Mouse (Mus musculus): ENCODE results near the gene Tspan3. TPM values are rescaled to one million over a fixed set of nuclear protein-coding genes. Genes with fewer than 3 reads are reported as not detected.

Tspan3 gene
- 153 and 172 TPM in 2 replicates for polyA plus RNA-seq (2012; rRNA removed)

GRCm38 (mm10) chr9:56165377-56165776 lies at the start of gene Tspan3:
Tspan3 (minus strand) TSS chr9:56165477.
- DNase-seq (ENCODE audit: low spot score): no peak

DNA sequence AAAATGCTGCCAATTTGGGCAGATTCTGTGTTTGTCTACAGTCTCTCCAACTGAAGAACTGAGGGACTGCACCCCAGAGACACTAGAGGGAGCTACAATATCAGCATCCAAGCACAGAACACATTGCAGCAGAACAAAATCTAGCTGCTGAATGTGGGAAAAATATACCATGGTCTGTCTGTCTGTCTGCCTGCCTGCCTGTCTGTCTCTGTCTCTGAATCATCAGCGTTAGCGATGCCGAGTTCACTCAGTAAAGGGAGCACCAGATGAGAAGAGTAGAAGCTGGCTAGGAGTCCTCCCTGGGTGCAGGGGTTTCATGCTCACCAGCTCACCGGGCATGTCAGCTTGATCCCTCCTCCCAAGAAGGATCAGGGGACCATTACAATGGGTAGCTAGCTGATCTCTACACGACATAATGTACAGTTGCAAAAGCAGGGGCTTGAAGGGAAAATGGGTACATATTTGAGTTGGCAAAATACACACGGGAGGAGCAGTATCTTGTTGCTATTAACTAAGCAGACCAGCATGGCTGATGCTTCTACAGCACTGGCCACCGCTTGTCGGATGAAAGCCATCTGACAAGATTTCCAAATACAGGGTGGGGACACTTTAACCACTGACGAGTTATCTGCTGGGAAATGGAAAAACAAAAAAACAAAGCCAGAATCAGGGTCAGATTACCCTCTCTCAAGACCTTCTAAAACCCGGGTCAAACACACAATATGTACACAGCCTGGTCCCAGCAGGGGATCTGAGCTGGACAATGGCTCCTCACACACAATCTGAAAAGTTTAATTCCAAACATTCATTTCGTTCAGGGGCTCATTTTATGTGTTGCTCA lies 48.4 kb upstream of the Tspan3 start:
- DNase-seq (ENCODE audit: low spot score): no peak

- DNase-seq (ENCODE audit: low spot score): no peak
Observed at GRCm38 (mm10) chr9:56208817-56209216, 43.5 kb upstream of the Tspan3 start.

- no peak for DNase-seq (ENCODE audit: low spot score)
Observed at GRCm38 (mm10) chr9:56207516-56207915, 42.2 kb upstream of the Tspan3 start.

DNA sequence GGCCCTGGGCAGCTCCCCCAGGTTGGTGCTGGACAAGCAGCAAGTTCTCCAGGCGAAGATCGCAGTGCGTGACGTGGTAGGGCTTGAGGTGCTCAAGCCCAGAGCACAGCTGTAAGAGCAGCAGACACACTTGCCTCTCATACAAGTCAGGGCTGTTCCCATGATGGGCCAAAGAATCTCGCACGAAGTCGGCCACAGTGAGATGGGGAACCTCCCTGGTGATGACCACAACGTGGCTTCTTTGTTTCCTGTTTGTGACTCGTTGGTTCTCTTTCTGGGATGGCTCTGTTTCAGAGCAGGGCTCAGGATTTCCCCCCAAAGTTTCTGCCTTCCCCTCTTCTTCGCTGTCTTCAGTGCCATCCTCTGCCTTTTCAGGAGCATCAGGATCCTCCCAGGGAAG lies 41.8 kb upstream of the Tspan3 start:
- DNase-seq (ENCODE audit: low spot score): no peak

DNA sequence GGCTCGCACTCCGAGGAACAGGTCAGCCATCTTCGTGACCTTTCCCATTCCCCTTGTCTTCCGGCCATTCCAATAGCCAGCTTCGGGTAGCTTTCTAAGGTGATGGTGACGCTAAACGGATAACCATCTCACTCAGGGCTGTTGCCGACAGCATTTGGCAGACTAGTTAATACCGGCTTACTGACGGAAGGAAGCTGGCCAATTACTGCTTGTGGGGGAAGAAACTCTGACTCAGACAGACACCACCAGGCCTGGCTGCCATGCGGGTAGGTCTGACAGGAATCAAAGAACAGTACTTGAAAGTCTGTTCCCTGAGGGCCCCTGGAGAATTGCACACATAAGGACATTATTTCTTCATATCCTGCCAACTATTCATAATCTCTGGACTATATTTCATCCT lies 40.1 kb upstream of the Tspan3 start:
- no peak for DNase-seq (ENCODE audit: low spot score)

GRCm38 (mm10) chr9:56204316-56204715 lies 39.0 kb upstream of the Tspan3 start:
- DNase-seq (ENCODE audit: low spot score): no peak

GRCm38 (mm10) chr9:56200645-56201314 lies 35.5 kb upstream of the Tspan3 start:
- peak; percentile 64 for DNase-seq (ENCODE audit: low spot score)

- no peak for DNase-seq (ENCODE audit: low spot score)
Observed at GRCm38 (mm10) chr9:56200200-56200599, 34.9 kb upstream of the Tspan3 start.

- no peak for DNase-seq (ENCODE audit: low spot score)
Observed at GRCm38 (mm10) chr9:56196921-56197320, 31.6 kb upstream of the Tspan3 start.

DNA sequence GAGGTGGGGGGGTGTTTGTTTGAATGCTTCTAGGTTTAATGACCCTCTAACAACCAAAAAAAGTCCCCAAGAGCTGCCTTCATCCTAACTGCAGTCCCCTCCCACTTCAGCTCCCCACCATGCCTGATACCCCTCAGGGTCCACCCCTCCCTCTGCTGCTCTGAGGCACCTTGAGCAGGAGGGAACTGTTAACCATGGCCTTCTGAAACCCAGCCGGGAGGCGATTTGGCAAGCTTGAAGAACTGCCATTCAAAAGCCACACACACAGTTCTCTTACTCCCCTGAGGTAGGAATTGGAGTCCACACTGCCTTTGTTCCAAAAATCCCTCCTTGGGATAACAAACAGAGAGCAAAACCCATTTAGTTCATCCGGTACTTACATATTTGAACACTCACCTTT lies 29.9 kb upstream of the Tspan3 start:
- DNase-seq (ENCODE audit: low spot score): no peak

DNA sequence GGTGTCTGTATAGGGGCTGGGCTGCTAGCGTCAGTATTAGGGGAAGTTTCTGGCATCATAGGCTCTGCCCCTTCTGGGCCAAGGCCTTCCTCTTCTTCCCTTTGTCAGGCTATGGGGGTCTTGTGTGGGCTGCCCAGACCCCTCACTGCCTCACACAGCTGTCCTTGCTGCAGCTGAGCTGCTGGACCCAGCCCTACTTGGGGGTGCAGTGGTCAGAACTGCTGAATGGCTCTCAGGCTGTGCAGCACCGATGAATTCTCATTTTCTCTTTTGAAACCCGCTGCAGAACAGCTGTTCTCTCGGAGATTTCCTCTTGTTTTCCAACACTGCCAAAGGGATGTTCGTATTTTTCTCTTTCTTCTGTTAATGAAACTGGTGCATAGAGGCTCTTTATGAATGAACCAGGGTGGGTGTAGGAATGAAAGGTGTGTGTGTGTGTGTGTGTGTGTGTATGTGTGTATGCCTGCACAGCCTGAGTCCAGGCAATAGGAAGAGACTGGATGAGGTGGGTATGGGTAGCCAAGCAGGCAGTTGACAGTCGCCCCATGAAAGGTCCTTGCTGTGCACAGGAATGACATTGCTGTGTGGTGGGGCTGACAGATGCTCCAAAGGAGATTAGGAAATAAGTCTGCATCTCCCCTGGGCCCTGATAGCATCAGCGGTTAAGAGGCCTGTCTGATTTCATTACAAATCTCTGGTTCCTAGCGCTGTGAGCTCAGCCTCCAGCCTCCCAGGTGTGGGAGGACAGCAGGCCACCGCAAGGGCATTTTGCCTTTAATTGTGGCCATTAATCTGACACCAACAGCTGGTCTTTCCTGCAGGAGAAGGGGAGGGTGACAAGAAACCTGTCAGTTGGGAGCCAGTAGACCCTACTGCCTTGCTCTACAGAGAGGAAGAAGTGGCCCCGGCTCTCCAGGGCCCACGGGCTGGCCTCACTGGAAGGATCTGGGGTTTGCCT lies 26.5 kb upstream of the Tspan3 start:
- no peak for DNase-seq (ENCODE audit: low spot score)

- DNase-seq (ENCODE audit: low spot score): no peak
Observed at GRCm38 (mm10) chr9:56180118-56180781, 15.0 kb upstream of the Tspan3 start.

GRCm38 (mm10) chr9:56179416-56180117 lies 14.3 kb upstream of the Tspan3 start:
- no peak for DNase-seq (ENCODE audit: low spot score)

- no peak for DNase-seq (ENCODE audit: low spot score)
Observed at GRCm38 (mm10) chr9:56177354-56177753, 12.1 kb upstream of the Tspan3 start.

DNA sequence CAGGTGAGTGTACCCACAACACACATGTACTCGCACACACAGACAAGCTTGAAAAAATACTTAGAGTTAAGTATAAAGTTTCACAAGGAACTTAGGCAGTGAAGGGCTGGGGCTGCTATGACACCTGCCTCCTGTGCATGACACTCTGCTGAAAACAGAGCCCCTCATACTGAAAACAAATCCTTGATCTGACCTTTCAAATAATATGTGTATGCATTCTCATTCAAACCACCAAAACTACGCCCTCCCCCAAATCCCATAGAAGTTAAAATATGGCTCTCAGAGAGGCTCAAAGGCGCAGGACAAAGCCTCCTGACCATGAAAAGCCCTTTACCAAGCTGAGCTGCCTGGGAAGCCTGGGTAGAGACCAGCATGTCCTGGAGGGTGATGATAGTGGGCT lies 10.0 kb upstream of the Tspan3 start:
- DNase-seq (ENCODE audit: low spot score): no peak

DNA sequence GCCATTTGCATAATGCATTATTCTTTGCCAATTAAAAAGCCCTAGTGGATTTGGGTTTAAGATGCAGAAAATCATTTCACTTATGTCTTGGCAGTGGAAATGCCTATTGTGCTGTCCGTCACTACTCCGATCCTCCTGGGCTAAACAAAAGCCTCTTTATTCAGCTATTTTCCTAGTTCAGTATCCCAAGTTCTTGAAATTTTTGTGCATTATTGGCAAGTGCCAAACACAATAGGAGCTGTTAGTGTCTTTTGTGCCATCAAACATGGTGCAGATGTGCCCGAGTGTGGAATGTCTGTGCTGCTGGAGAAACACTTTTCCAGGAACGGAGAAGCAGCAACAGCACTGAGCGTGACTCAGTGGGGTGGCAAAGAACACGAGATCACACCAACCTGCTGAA lies 2.4 kb upstream of the Tspan3 start:
- DNase-seq (ENCODE audit: low spot score): no peak

DNA sequence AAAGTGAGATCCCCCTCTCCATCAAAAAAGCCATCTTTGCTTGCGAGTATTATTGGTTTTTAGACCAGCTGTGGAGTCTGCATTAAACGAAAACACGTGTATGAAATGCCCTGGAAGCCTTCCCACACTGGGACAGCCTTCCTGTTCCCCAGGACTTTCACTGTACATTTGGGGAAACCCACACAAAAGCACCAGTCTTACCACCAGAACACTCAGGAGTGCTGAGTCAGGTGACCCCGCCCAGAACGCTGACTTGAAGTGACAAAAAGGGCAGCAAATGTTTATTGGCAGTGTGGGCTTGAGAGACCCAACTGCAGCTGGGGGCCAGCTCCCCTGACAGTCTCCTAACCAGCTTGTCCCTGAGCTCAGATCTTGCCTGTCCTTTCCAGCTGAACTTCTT lies 884 bp upstream of the Tspan3 start:
- DNase-seq (ENCODE audit: low spot score): no peak

DNA sequence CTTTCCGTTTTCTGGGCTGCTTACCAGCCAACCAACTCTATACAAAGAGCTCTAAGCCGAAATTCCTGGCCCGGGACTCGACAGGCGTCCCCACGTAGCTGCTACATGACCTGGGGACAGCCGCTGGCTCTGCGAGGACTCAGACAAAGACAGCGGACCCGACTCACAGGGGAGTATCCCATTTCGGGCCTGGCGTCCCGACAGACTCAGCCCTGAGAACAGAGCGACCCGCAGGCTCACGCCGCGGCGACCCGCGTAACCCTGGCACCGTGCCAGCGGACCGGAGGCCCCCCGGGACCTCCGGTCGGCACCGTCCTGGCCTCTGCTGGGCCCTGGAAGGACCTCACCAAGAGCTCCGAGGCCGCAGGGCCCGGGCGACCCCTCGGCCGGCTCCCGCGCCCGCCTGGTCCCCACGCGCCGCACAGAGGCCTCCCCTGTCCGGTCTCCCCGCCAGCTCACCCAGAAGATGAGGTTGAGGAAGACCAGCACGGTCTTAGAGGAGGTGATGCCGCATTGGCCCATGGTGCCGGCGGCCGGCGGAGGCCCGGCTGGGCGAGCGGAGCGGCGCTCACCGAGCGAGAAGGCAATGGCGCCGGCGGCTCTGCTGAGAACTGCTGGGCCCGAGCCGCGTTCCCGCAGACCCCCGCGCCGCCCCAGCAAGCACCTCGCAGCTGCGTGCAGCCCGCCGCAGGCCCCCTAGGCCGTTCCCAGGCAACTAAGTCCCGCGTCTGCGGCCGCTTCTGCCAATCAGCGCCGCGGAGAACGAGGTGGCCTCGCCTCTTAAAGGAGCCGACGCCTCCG lies 4.7 kb downstream of the Tspan3 start:
- DNase-seq (ENCODE audit: low spot score): peak; percentile 78

DNA sequence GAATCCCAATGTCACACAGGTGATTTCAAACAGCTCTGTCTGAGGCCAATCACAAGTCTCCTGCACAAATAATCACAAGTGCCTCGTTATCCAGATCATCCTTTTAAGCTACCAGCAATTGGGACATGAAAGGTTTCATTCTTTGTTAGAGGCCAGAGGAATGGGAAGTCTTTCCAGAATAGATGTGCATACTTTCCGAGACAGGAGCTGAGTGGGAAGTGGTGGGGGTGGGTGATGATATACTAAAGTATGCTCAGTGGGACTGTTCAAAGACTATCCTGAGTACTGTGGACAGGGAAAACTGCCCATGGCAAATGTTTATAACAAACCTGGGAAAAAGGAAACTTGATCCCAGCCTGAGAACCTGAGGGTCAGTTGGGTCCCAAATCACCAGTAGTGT lies 5.8 kb downstream of the Tspan3 start:
- no peak for DNase-seq (ENCODE audit: low spot score)
